Mouse (Mus musculus) MEL (cell line): ENCODE measurements around the gene Thsd4. TPM values are rescaled to one million over a fixed set of nuclear protein-coding genes. Genes with fewer than 3 reads are reported as not detected.

ENCODE experiments used
- DNase-seq: peaks from one replicate; pipeline ENCODE4 v3.0.0; 2011; ENCODE audit warnings: low read depth, low spot score
- H3K27ac ChIP-seq: 2 replicates; pipeline ENCODE4 v1.5.1; 2012; ENCODE audit warnings: low read depth, mild to moderate bottlenecking, control low read depth, low read length, moderate library complexity; ENCODE audit not compliant: control insufficient read depth
- H3K27me3 ChIP-seq, 2 experiments: fragments of 150-350 bp in 1 of 2; sonication (generic) in 1 of 2; 2 replicates each; pipeline ENCODE4 v1.6.1; 2012; ENCODE audit warnings: low read length in 2 of 2, mild to moderate bottlenecking in 2 of 2, improper control_type of control experiment in 1 of 2, moderate library complexity in 1 of 2; ENCODE audit not compliant: insufficient read depth in 2 of 2, control insufficient read depth in 1 of 2
- H3K36me3 ChIP-seq, 2 experiments: 2 replicates each; pipeline ENCODE4 v1.6.1; 2012 to 2014; ENCODE audit warnings: low read length in 2 of 2, improper control_type of control experiment in 1 of 2, inconsistent platforms in 1 of 2, mild to moderate bottlenecking in 1 of 2; ENCODE audit not compliant: insufficient read depth in 2 of 2, control insufficient read depth in 1 of 2
- H3K4me1 ChIP-seq, 2 experiments: fragments of 150-350 bp in 1 of 2; sonication (generic) in 1 of 2; 2 replicates each; pipeline ENCODE4 v1.6.1; 2012; ENCODE audit warnings: low read length in 2 of 2, improper control_type of control experiment in 1 of 2, mild to moderate bottlenecking in 1 of 2; ENCODE audit not compliant: insufficient read depth in 2 of 2, control insufficient read depth in 1 of 2
- H3K4me3 ChIP-seq, 2 experiments: fragments of 150-350 bp in 1 of 2; sonication (generic) in 1 of 2; 2 replicates each; pipeline ENCODE4 v1.5.1; 2012; ENCODE audit warnings: low read depth in 2 of 2, low read length in 2 of 2, mild to moderate bottlenecking in 2 of 2, moderate library complexity in 2 of 2, control low read depth in 1 of 2, improper control_type of control experiment in 1 of 2; ENCODE audit not compliant: control insufficient read depth in 1 of 2, insufficient read depth in 1 of 2
- H3K79me2 ChIP-seq: 2 replicates; pipeline ENCODE4 v1.6.1; 2012; ENCODE audit warnings: mild to moderate bottlenecking, low read length, moderate library complexity; ENCODE audit not compliant: control insufficient read depth, poor library complexity, insufficient read depth
- H3K9ac ChIP-seq: 2 replicates; pipeline ENCODE4 v1.6.1; 2012; ENCODE audit warnings: low read depth, mild to moderate bottlenecking, control low read depth, low read length, moderate library complexity; ENCODE audit not compliant: control insufficient read depth, poor library complexity, severe bottlenecking
- H3K9me3 ChIP-seq: fragments of 150-350 bp; sonication (generic); replicated peaks from 2 replicates; pipeline ENCODE4 v1.6.1; 2012; ENCODE audit warnings: mild to moderate bottlenecking, low read length, improper control_type of control experiment, moderate library complexity; ENCODE audit not compliant: insufficient read depth
- BHLHE40 ChIP-seq: IDR thresholded peaks from 2 replicates; pipeline ENCODE4 v1.6.1; 2012; ENCODE audit warnings: low read depth, mild to moderate bottlenecking, inconsistent platforms, low read length, improper control_type of control experiment, borderline replicate concordance
- CTCF ChIP-seq, 3 experiments: IDR thresholded peaks in 2 of 3; conservative IDR thresholded peaks in 1 of 3; 2 replicates each; pipeline ENCODE4 v1.5.1; 2011 to 2012; ENCODE audit warnings: low read length in 3 of 3, low read depth in 2 of 3, mild to moderate bottlenecking in 2 of 3, improper control_type of control experiment in 1 of 3, inconsistent platforms in 1 of 3, mixed read lengths in 1 of 3, moderate library complexity in 1 of 3; ENCODE audit not compliant: control insufficient read depth in 1 of 3, insufficient read depth in 1 of 3, poor library complexity in 1 of 3, severe bottlenecking in 1 of 3
- E2F4 ChIP-seq: IDR thresholded peaks from 2 replicates; pipeline ENCODE4 v1.6.1; 2011; ENCODE audit warnings: low read depth, low read length, improper control_type of control experiment, borderline replicate concordance
- ELF1 ChIP-seq: IDR thresholded peaks from 2 replicates; pipeline ENCODE4 v1.6.1; 2014; ENCODE audit warnings: low read depth, mild to moderate bottlenecking, inconsistent platforms, low read length, improper control_type of control experiment, moderate library complexity
- EP300 ChIP-seq, 2 experiments: IDR thresholded peaks; 2 replicates each; pipeline ENCODE4 v1.6.1; 2011; ENCODE audit warnings: improper control_type of control experiment in 2 of 2, low read length in 2 of 2, low read depth in 1 of 2, mild to moderate bottlenecking in 1 of 2
- JUND ChIP-seq: IDR thresholded peaks from 2 replicates; pipeline ENCODE4 v1.6.1; 2011; ENCODE audit warnings: low read depth, mild to moderate bottlenecking, improper control_type of control experiment, low read length
- KAT2A ChIP-seq: conservative IDR thresholded peaks from 2 replicates; pipeline ENCODE4 v1.6.1; 2012; ENCODE audit warnings: low read depth, low read length, improper control_type of control experiment, inconsistent platforms
- MAX ChIP-seq: IDR thresholded peaks from 2 replicates; pipeline ENCODE4 v1.6.1; 2011; ENCODE audit warnings: low read length, improper control_type of control experiment
- MEF2A ChIP-seq: IDR thresholded peaks from 2 replicates; pipeline ENCODE4 v1.6.1; 2014; ENCODE audit warnings: low read depth, mild to moderate bottlenecking, inconsistent platforms, low read length, improper control_type of control experiment; ENCODE audit not compliant: poor library complexity, insufficient replicate concordance, severe bottlenecking; ENCODE audit errors: extremely low read depth
- MYB ChIP-seq: IDR thresholded peaks from 2 replicates; pipeline ENCODE4 v1.6.1; 2011; ENCODE audit warnings: mild to moderate bottlenecking, low read depth, low read length, improper control_type of control experiment
- NELFE ChIP-seq: IDR thresholded peaks from 2 replicates; pipeline ENCODE4 v1.6.1; 2011; ENCODE audit warnings: low read depth, low read length, improper control_type of control experiment
- POLR2A ChIP-seq, 2 experiments: IDR thresholded peaks; 2 replicates each; pipeline ENCODE4 v1.6.1; 2011 to 2012; ENCODE audit warnings: low read length in 2 of 2, mild to moderate bottlenecking in 2 of 2, control low read depth in 1 of 2, improper control_type of control experiment in 1 of 2, low read depth in 1 of 2, moderate library complexity in 1 of 2; ENCODE audit not compliant: control insufficient read depth in 1 of 2, insufficient read depth in 1 of 2, poor library complexity in 1 of 2
- POLR2AphosphoS2 ChIP-seq: IDR thresholded peaks from 2 replicates; pipeline ENCODE4 v1.6.1; 2011; ENCODE audit warnings: low read length, improper control_type of control experiment
- POLR2AphosphoS5 ChIP-seq: IDR thresholded peaks from 2 replicates; pipeline ENCODE4 v1.6.1; 2012; ENCODE audit warnings: low read depth, borderline replicate concordance, mild to moderate bottlenecking, inconsistent platforms, low read length, moderate library complexity, mixed read lengths
- RCOR1 ChIP-seq: IDR thresholded peaks from 2 replicates; pipeline ENCODE4 v1.6.1; 2012; ENCODE audit warnings: low read depth, mild to moderate bottlenecking, inconsistent platforms, low read length, improper control_type of control experiment
- SIN3A ChIP-seq: IDR thresholded peaks from 2 replicates; pipeline ENCODE4 v1.6.1; 2012; ENCODE audit warnings: low read length, improper control_type of control experiment, inconsistent platforms
- SMC3 ChIP-seq: IDR thresholded peaks from 2 replicates; pipeline ENCODE4 v1.6.1; 2011; ENCODE audit warnings: low read depth, low read length, improper control_type of control experiment
- TAL1 ChIP-seq: IDR thresholded peaks from 2 replicates; pipeline ENCODE4 v1.6.1; 2012; ENCODE audit warnings: mild to moderate bottlenecking, inconsistent platforms, low read length, moderate library complexity, mixed read lengths
- UBTF ChIP-seq: IDR thresholded peaks from 2 replicates; pipeline ENCODE4 v1.6.1; 2012; ENCODE audit warnings: low read depth, mild to moderate bottlenecking, inconsistent platforms, low read length, improper control_type of control experiment, moderate library complexity, borderline replicate concordance; ENCODE audit not compliant: insufficient read depth
- USF1 ChIP-seq: IDR thresholded peaks from 2 replicates; pipeline ENCODE4 v1.6.1; 2014; ENCODE audit warnings: low read depth, mild to moderate bottlenecking, inconsistent platforms, low read length, improper control_type of control experiment, moderate library complexity
- polyA plus RNA-seq, 2 experiments: library from polyadenylated mRNA; stranded (reverse) in 1 of 2; unstranded in 1 of 2; fragments of >175 nt in 1 of 2; fragments of >200 nt in 1 of 2; gene quantifications; 2 replicates each; pipeline versions ENCODE4 v1.2.1 to v1.2.4; 2012; ENCODE audit warnings: low replicate concordance in 2 of 2, low read depth in 1 of 2; ENCODE audit not compliant: insufficient read length in 2 of 2, insufficient read depth in 1 of 2, missing spikeins in 1 of 2
- total RNA-seq: library from RNA; depleted of rRNA; stranded (reverse); fragments of 300-350 nt; gene quantifications from 2 replicates; pipeline ENCODE4 v1.2.3, GENCODE M21; 2012

Gene Thsd4
- total and polyA plus RNA-seq, 3 experiments: 0.08 TPM; not detected in 1

DNA sequence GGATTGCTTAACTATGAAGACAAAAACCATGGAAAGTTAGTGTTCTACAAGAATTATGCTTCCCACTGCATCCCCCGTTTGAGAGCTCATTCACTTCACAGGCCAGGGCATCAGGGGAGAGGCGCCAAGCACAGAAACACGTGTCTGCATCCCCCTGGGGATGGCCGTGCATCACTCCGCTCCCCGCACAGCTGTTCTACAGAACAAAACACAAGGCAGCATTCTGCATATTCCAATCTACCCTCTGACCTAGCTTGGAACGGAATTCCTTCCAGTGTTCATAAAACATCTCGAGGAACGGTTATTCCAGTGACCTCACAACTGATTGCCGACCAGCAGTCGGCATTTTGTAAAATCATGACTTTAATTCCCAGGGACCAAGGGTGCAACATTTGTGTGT, 240.6 kb downstream of the Thsd4 start:
- Histone ChIP-seq H3K9ac (no peak overlapping the region), H3K79me2 (no peaks in the 10 kb centered on the region), H3K4me3 (no peak overlapping the region), H3K4me1 (no peaks in the 10 kb centered on the region), H3K9me3 (no peaks in the 10 kb centered on the region), H3K36me3 (no peaks in the 10 kb centered on the region), H3K27ac (no peak overlapping the region), H3K27me3 (no peaks in the 10 kb centered on the region)
- DNase-seq: no peak
- TF ChIP-seq SIN3A: no peak
- TF ChIP-seq CTCF (IDR thresholded peaks at IDR 0.05 in 2 of 3, conservative IDR thresholded peaks at IDR 0.05 in 1 of 3; ENCODE audit: control insufficient read depth in 1 of 3, insufficient read depth in 1 of 3, low read depth in 2 of 3, low read length in 3 of 3, poor library complexity in 1 of 3, severe bottlenecking in 1 of 3): no peak
- no peak for TF ChIP-seq MEF2A
- TF ChIP-seq JUND: no peak
- no peak for TF ChIP-seq BHLHE40
- TF ChIP-seq POLR2AphosphoS5: no peak
- no peak for TF ChIP-seq NELFE
- TF ChIP-seq ELF1: no peak
- no peak for TF ChIP-seq POLR2AphosphoS2
- no peak for TF ChIP-seq MAX
- TF ChIP-seq SMC3: no peak
- TF ChIP-seq EP300 (IDR thresholded peaks at IDR 0.05; ENCODE audit: low read depth in 1 of 2, low read length in 2 of 2): no peak
- TF ChIP-seq USF1: no peak
- no peak for TF ChIP-seq RCOR1
- no peak for TF ChIP-seq E2F4
- no peak for TF ChIP-seq POLR2A (IDR thresholded peaks at IDR 0.05; ENCODE audit: control insufficient read depth in 1 of 2, insufficient read depth in 1 of 2, low read depth in 1 of 2, low read length in 2 of 2, poor library complexity in 1 of 2)

DNA sequence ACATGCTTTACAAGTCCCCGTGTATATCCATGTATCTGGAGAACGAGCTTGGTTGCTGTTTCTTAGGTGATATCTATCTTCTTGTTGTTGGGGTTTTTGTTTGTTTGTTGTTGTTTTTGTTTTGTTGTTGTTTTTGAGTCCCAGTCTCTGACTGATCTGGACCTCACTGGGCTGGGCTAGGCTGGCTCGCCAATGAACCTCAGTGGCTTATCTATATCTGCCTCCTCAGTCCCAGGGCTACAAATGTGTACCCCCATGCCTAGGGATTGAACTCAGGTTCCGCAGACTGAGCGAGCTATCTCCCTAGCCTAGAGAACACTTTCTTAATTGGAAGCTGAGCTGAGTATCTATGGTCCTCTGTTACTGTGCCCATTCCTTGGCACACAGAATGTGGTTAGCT, 241.1 kb downstream of the Thsd4 start:
- H3K9ac ChIP-seq: no peak overlapping the region
- TF ChIP-seq MYB (no peak), POLR2AphosphoS2 (no peak), UBTF (no peak), POLR2AphosphoS5 (no peak), KAT2A (no peak), BHLHE40 (no peak), TAL1 (no peak), USF1 (no peak), ELF1 (no peak), E2F4 (no peak)
- H3K27me3 ChIP-seq: no peaks in the 10 kb centered on the region
- no peak overlapping the region for H3K4me3 ChIP-seq
- no peaks in the 10 kb centered on the region for H3K79me2 ChIP-seq
- H3K4me1 ChIP-seq: no peaks in the 10 kb centered on the region
- no peak for DNase-seq
- no peaks in the 10 kb centered on the region for H3K36me3 ChIP-seq
- H3K9me3 ChIP-seq: no peaks in the 10 kb centered on the region
- H3K27ac ChIP-seq: no peak overlapping the region
